Mouse (Mus musculus): ENCODE measurements around the gene Selp. TPM values are rescaled to one million over a fixed set of nuclear protein-coding genes. Genes with fewer than 3 reads are reported as not detected.

The Selp gene
- polyA plus RNA-seq, 1 experiment from 2014 or later, result not detected

GRCm38 (mm10) chr1:164109763-164110162 lies 5.3 kb upstream of the Selp start:
- no peaks in the 10 kb centered on the region for H3K4me1 ChIP-seq (ENCODE audit: control insufficient read depth, insufficient read depth, low read length)
- no peaks in the 10 kb centered on the region for H3K27me3 ChIP-seq (replicated peaks; ENCODE audit: control insufficient read depth, insufficient read depth, low read length)
- no peak for DNase-seq (ENCODE audit: low spot score)
- no peak for ATAC-seq
- H3K4me3 ChIP-seq (ENCODE audit: low read depth, low read length), result no peak overlapping the region
- no peak overlapping the region for H3K4me2 ChIP-seq (ENCODE audit: low read length)
- no peaks in the 10 kb centered on the region for H3K9me3 ChIP-seq (replicated peaks; ENCODE audit: control insufficient read depth, low read length)
- H3K9ac ChIP-seq (ENCODE audit: low read length), result no peak overlapping the region
- no peak overlapping the region for H3K27ac ChIP-seq (ENCODE audit: low read depth, low read length)
- WGBS, result 90% methylated on average over 2 of the region's 2 CpGs
- no peaks in the 10 kb centered on the region for H3K36me3 ChIP-seq (ENCODE audit: control insufficient read depth, insufficient read depth, low read length)

- no peaks in the 10 kb centered on the region for H3K9me3 ChIP-seq (replicated peaks; ENCODE audit: control insufficient read depth, low read length)
- ATAC-seq, result no peak
- H3K27ac ChIP-seq (ENCODE audit: low read depth, low read length), result no peak overlapping the region
- no peak overlapping the region for H3K9ac ChIP-seq (ENCODE audit: low read length)
- 93% methylated on average over 9 of the region's 9 CpGs for WGBS
- no peaks in the 10 kb centered on the region for H3K4me1 ChIP-seq (ENCODE audit: control insufficient read depth, insufficient read depth, low read length)
- H3K4me2 ChIP-seq (ENCODE audit: low read length), result no peak overlapping the region
- H3K27me3 ChIP-seq (replicated peaks; ENCODE audit: control insufficient read depth, insufficient read depth, low read length), result no peaks in the 10 kb centered on the region
- no peak for DNase-seq (ENCODE audit: low spot score)
- no peaks in the 10 kb centered on the region for H3K36me3 ChIP-seq (ENCODE audit: control insufficient read depth, insufficient read depth, low read length)
- no peak overlapping the region for H3K4me3 ChIP-seq (ENCODE audit: low read depth, low read length)
Measured at GRCm38 (mm10) chr1:164110591-164111329, 4.3 kb upstream of the Selp start.

- H3K4me1 ChIP-seq (ENCODE audit: control insufficient read depth, insufficient read depth, low read length), result no peaks in the 10 kb centered on the region
- no peak overlapping the region for H3K4me3 ChIP-seq (ENCODE audit: low read depth, low read length)
- H3K9ac ChIP-seq (ENCODE audit: low read length), result no peak overlapping the region
- no peak overlapping the region for H3K4me2 ChIP-seq (ENCODE audit: low read length)
- no peak overlapping the region for H3K27ac ChIP-seq (ENCODE audit: low read depth, low read length)
- no peaks in the 10 kb centered on the region for H3K27me3 ChIP-seq (replicated peaks; ENCODE audit: control insufficient read depth, insufficient read depth, low read length)
- no peaks in the 10 kb centered on the region for H3K36me3 ChIP-seq (ENCODE audit: control insufficient read depth, insufficient read depth, low read length)
- DNase-seq (ENCODE audit: low spot score) (no peak), ATAC-seq (no peak)
- WGBS, result 86% methylated on average over 5 of the region's 5 CpGs
- no peaks in the 10 kb centered on the region for H3K9me3 ChIP-seq (replicated peaks; ENCODE audit: control insufficient read depth, low read length)
Measured at GRCm38 (mm10) chr1:164114280-164114679, 784 bp upstream of the Selp start.

- WGBS, result 43% methylated on average over 6 of the region's 6 CpGs
- H3K27me3 ChIP-seq (replicated peaks; ENCODE audit: control insufficient read depth, insufficient read depth, low read length), result no peaks in the 10 kb centered on the region
- H3K9me3 ChIP-seq (replicated peaks; ENCODE audit: control insufficient read depth, low read length), result no peaks in the 10 kb centered on the region
- no peaks in the 10 kb centered on the region for H3K4me1 ChIP-seq (ENCODE audit: control insufficient read depth, insufficient read depth, low read length)
- no peak overlapping the region for H3K27ac ChIP-seq (ENCODE audit: low read depth, low read length)
- no peak overlapping the region for H3K4me3 ChIP-seq (ENCODE audit: low read depth, low read length)
- H3K9ac ChIP-seq (ENCODE audit: low read length), result no peak overlapping the region
- DNase-seq (ENCODE audit: low spot score), result peak; percentile 1
- H3K4me2 ChIP-seq (ENCODE audit: low read length), result no peak overlapping the region
- no peak for ATAC-seq
- H3K36me3 ChIP-seq (ENCODE audit: control insufficient read depth, insufficient read depth, low read length), result no peaks in the 10 kb centered on the region
Measured at GRCm38 (mm10) chr1:164115647-164116046, 583 bp downstream of the Selp start.

- no peak overlapping the region for H3K27ac ChIP-seq (ENCODE audit: low read depth, low read length)
- no peaks in the 10 kb centered on the region for H3K36me3 ChIP-seq (ENCODE audit: control insufficient read depth, insufficient read depth, low read length)
- 92% methylated on average over 6 of the region's 6 CpGs for WGBS
- no peaks in the 10 kb centered on the region for H3K4me1 ChIP-seq (ENCODE audit: control insufficient read depth, insufficient read depth, low read length)
- H3K9me3 ChIP-seq (replicated peaks; ENCODE audit: control insufficient read depth, low read length), result no peaks in the 10 kb centered on the region
- no peak overlapping the region for H3K4me2 ChIP-seq (ENCODE audit: low read length)
- H3K27me3 ChIP-seq (replicated peaks; ENCODE audit: control insufficient read depth, insufficient read depth, low read length), result no peaks in the 10 kb centered on the region
- no peak overlapping the region for H3K9ac ChIP-seq (ENCODE audit: low read length)
- H3K4me3 ChIP-seq (ENCODE audit: low read depth, low read length), result no peak overlapping the region
- ATAC-seq (no peak), DNase-seq (ENCODE audit: low spot score) (no peak)
Measured at GRCm38 (mm10) chr1:164117869-164118268, 2.8 kb downstream of the Selp start.

GRCm38 (mm10) chr1:164119892-164120776 lies 5.1 kb downstream of the Selp start:
- WGBS, result 93% methylated on average over 3 of the region's 3 CpGs
- no peaks in the 10 kb centered on the region for H3K9me3 ChIP-seq (replicated peaks; ENCODE audit: control insufficient read depth, low read length)
- DNase-seq (ENCODE audit: low spot score), result no peak
- H3K36me3 ChIP-seq (ENCODE audit: control insufficient read depth, insufficient read depth, low read length), result no peaks in the 10 kb centered on the region
- no peak for ATAC-seq
- H3K9ac ChIP-seq (ENCODE audit: low read length), result no peak overlapping the region
- H3K27me3 ChIP-seq (replicated peaks; ENCODE audit: control insufficient read depth, insufficient read depth, low read length), result no peaks in the 10 kb centered on the region
- no peak overlapping the region for H3K4me2 ChIP-seq (ENCODE audit: low read length)
- no peaks in the 10 kb centered on the region for H3K4me1 ChIP-seq (ENCODE audit: control insufficient read depth, insufficient read depth, low read length)
- no peak overlapping the region for H3K4me3 ChIP-seq (ENCODE audit: low read depth, low read length)
- H3K27ac ChIP-seq (ENCODE audit: low read depth, low read length), result no peak overlapping the region

GRCm38 (mm10) chr1:164120777-164121158 lies 5.7 kb downstream of the Selp start:
- no peak for ATAC-seq
- no peak overlapping the region for H3K4me3 ChIP-seq (ENCODE audit: low read depth, low read length)
- no peaks in the 10 kb centered on the region for H3K27me3 ChIP-seq (replicated peaks; ENCODE audit: control insufficient read depth, insufficient read depth, low read length)
- H3K4me2 ChIP-seq (ENCODE audit: low read length), result no peak overlapping the region
- H3K9me3 ChIP-seq (replicated peaks; ENCODE audit: control insufficient read depth, low read length), result no peaks in the 10 kb centered on the region
- no peaks in the 10 kb centered on the region for H3K4me1 ChIP-seq (ENCODE audit: control insufficient read depth, insufficient read depth, low read length)
- no peak overlapping the region for H3K27ac ChIP-seq (ENCODE audit: low read depth, low read length)
- 92% methylated on average over 3 of the region's 3 CpGs for WGBS
- no peak for DNase-seq (ENCODE audit: low spot score)
- no peak overlapping the region for H3K9ac ChIP-seq (ENCODE audit: low read length)
- no peaks in the 10 kb centered on the region for H3K36me3 ChIP-seq (ENCODE audit: control insufficient read depth, insufficient read depth, low read length)

- no peak for DNase-seq (ENCODE audit: low spot score)
- H3K36me3 ChIP-seq (ENCODE audit: control insufficient read depth, insufficient read depth, low read length), result no peaks in the 10 kb centered on the region
- no peak overlapping the region for H3K4me3 ChIP-seq (ENCODE audit: low read depth, low read length)
- 69% methylated on average over 3 of the region's 3 CpGs for WGBS
- H3K27ac ChIP-seq (ENCODE audit: low read depth, low read length), result no peak overlapping the region
- ATAC-seq, result no peak
- H3K4me1 ChIP-seq (ENCODE audit: control insufficient read depth, insufficient read depth, low read length), result no peaks in the 10 kb centered on the region
- no peak overlapping the region for H3K9ac ChIP-seq (ENCODE audit: low read length)
- no peak overlapping the region for H3K4me2 ChIP-seq (ENCODE audit: low read length)
- H3K9me3 ChIP-seq (replicated peaks; ENCODE audit: control insufficient read depth, low read length), result no peaks in the 10 kb centered on the region
- no peaks in the 10 kb centered on the region for H3K27me3 ChIP-seq (replicated peaks; ENCODE audit: control insufficient read depth, insufficient read depth, low read length)
Measured at GRCm38 (mm10) chr1:164123836-164124235, 8.8 kb downstream of the Selp start.

GRCm38 (mm10) chr1:164130013-164130412 lies 14.9 kb downstream of the Selp start:
- Histone ChIP-seq H3K27me3 (replicated peaks; ENCODE audit: control insufficient read depth, insufficient read depth, low read length) (no peaks in the 10 kb centered on the region), H3K4me2 (ENCODE audit: low read length) (no peak overlapping the region), H3K4me1 (ENCODE audit: control insufficient read depth, insufficient read depth, low read length) (no peaks in the 10 kb centered on the region), H3K4me3 (ENCODE audit: low read depth, low read length) (no peak overlapping the region), H3K27ac (ENCODE audit: low read depth, low read length) (no peak overlapping the region), H3K9me3 (replicated peaks; ENCODE audit: control insufficient read depth, low read length) (no peaks in the 10 kb centered on the region), H3K36me3 (ENCODE audit: control insufficient read depth, insufficient read depth, low read length) (no peaks in the 10 kb centered on the region), H3K9ac (ENCODE audit: low read length) (no peak overlapping the region)
- ATAC-seq, result no peak
- no peak for DNase-seq (ENCODE audit: low spot score)
- WGBS, result 76% methylated on average over 3 of the region's 3 CpGs
